Mouse (Mus musculus): ENCODE measurements at regions not wholly inside any gene's neighbourhood (a gene's known extent, or its start where the extent isn't known, plus 50 kb on each side); places are given as distances from the start of the nearest gene placed in this dataset.
A peak's percentile ranks its signal among the peaks of the same experiment; 100 is the strongest.

- 15% methylated on average over 3 of the region's 3 CpGs for WGBS
- Histone ChIP-seq H3K4me2 (no peak overlapping the region), H3K9me3 (ENCODE audit: low read depth, low read length) (no peaks in the 10 kb centered on the region), H3K27ac (ENCODE audit: low read depth) (no peak overlapping the region), H3K4me3 (ENCODE audit: low read depth, low read length) (no peak overlapping the region), H3K27me3 (ENCODE audit: insufficient read depth, low read length) (peaks cover 5% of the 10 kb centered on the region; the same call in 1 of the 2 replicates), H3K4me1 (ENCODE audit: insufficient read depth) (no peaks in the 10 kb centered on the region), H3K9ac (no peak overlapping the region), H3K36me3 (ENCODE audit: insufficient read depth) (no peaks in the 10 kb centered on the region)
- DNase-seq (peak; percentile 88), ATAC-seq (ENCODE audit: insufficient read depth) (peak; percentile 81)
- no peak for TF ChIP-seq CTCF (IDR thresholded peaks at IDR 0.05; ENCODE audit: low read depth)
Observed at GRCm38 (mm10) chr9:69568222-69568621, 114.8 kb downstream of the Anxa2 start.

- no peak overlapping the region for H3K27ac ChIP-seq (ENCODE audit: low read depth)
- H3K4me2 ChIP-seq = no peak overlapping the region
- H3K36me3 ChIP-seq (ENCODE audit: insufficient read depth) = no peaks in the 10 kb centered on the region
- no peak overlapping the region for H3K4me3 ChIP-seq (ENCODE audit: low read depth, low read length)
- peak; percentile 70 for DNase-seq
- no peaks in the 10 kb centered on the region for H3K4me1 ChIP-seq (ENCODE audit: insufficient read depth)
- WGBS = 26% methylated on average over 6 of the region's 6 CpGs
- H3K9me3 ChIP-seq (ENCODE audit: low read depth, low read length) = no peaks in the 10 kb centered on the region
- TF ChIP-seq CTCF (IDR thresholded peaks at IDR 0.05; ENCODE audit: low read depth) = no peak
- H3K9ac ChIP-seq = no peak overlapping the region
- no peak for ATAC-seq (ENCODE audit: insufficient read depth)
- H3K27me3 ChIP-seq (ENCODE audit: insufficient read depth, low read length) = peaks cover 5% of the 10 kb centered on the region; the same call in 1 of the 2 replicates
Observed at GRCm38 (mm10) chr9:69566996-69567395, 113.6 kb downstream of the Anxa2 start.

GRCm38 (mm10) chr9:69543241-69543640 lies 89.8 kb downstream of the Anxa2 start:
- no peaks in the 10 kb centered on the region for H3K9me3 ChIP-seq (ENCODE audit: low read depth, low read length)
- H3K27ac ChIP-seq (ENCODE audit: low read depth) = no peak overlapping the region
- peak; percentile 66 for DNase-seq
- H3K27me3 ChIP-seq (ENCODE audit: insufficient read depth, low read length) = no peaks in the 10 kb centered on the region
- TF ChIP-seq CTCF (IDR thresholded peaks at IDR 0.05; ENCODE audit: low read depth) = no peak
- no peak overlapping the region for H3K9ac ChIP-seq
- H3K4me3 ChIP-seq (ENCODE audit: low read depth, low read length) = no peak overlapping the region
- no peaks in the 10 kb centered on the region for H3K36me3 ChIP-seq (ENCODE audit: insufficient read depth)
- ATAC-seq (ENCODE audit: insufficient read depth) = no peak; the same call in 1 of the 2 replicates
- WGBS = 31% methylated on average over 5 of the region's 5 CpGs
- no peaks in the 10 kb centered on the region for H3K4me1 ChIP-seq (ENCODE audit: insufficient read depth)
- no peak overlapping the region for H3K4me2 ChIP-seq
